Mouse (Mus musculus) bone marrow, adult 2 months (tissue): ENCODE data around the gene Fam129a.

Experiments
- CTCF ChIP-seq: fragments of 200-500 bp; IDR thresholded peaks from 2 replicates; pipeline ENCODE4 v1.5.1; 2011; ENCODE audit warnings: low read length, control low read depth; ENCODE audit not compliant: control insufficient read depth, insufficient read depth
- POLR2A ChIP-seq: fragments of 200-500 bp; IDR thresholded peaks from 2 replicates; pipeline ENCODE4 v1.6.1; 2011; ENCODE audit warnings: low read depth, mild to moderate bottlenecking, control low read depth, low read length, borderline replicate concordance; ENCODE audit not compliant: control insufficient read depth

GRCm38 (mm10) chr1:151629591-151630250 lies 58.7 kb downstream of the Fam129a start:
- TF ChIP-seq CTCF = no peak
- no peak for TF ChIP-seq POLR2A
